Mouse (Mus musculus): ENCODE data around the gene RPS10-NUDT3.

- TF ChIP-seq CTCF (conservative IDR thresholded peaks at IDR 0.05; ENCODE audit: low read length) (no peak), POU5F1 (IDR thresholded peaks at IDR 0.05; ENCODE audit: borderline replicate concordance, low read length) (no peak), NANOG (IDR thresholded peaks at IDR 0.05; ENCODE audit: borderline replicate concordance, low read length) (no peak)
Observed at GRCm38 (mm10) chr17:27673945-27674344, 38.9 kb upstream of the RPS10-NUDT3 start.
